Mouse (Mus musculus): ENCODE measurements around the gene Ccdc117.
"Not testable (repeated sequence)": the region's sequence is repeated elsewhere in the genome, so short reads cannot be mapped to it uniquely, and the experiment has no call there.

Ccdc117 gene

DNA sequence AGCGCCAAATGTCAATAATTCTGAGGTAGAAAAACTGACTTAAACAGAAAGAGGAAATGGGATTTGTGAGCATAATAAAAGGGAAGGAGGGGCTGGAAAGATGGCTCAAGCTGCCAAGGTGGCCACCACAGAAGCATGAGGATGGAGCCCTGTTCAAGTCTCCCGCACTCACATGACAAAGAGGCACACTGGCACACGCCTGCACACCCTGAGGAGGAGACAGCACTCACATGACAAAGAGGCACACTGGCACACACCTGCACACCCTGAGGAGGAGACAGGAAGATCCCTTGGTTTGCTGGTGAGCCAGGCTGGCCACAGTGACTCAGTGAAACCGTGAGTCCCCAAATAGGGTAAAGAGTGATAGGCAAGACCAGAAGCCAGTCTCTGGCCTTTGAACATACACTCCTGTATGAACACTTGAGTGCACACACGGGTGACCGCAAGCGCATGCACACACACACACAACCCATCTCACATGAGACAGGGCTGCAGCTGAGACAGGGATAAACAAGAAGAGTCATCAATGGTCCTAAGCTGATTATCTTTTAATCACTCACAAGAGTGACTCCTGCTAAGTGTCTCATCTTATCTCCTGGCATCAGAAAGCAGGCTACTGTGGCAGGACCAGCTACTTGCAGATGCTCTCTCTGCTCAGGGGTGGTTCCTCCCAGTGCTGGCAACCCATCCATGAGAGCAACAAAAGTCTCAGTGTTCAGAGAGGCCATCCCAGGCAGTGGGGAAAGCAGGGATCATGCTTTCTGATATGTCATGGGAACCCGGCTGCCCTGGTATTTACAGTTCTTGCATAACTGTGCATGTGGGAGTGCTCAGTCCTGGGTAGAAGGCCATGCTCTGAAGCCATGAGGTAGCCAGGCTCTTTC, 32.5 kb downstream of the Ccdc117 start:
- peak; percentile 38 to 69 for DNase-seq

DNA sequence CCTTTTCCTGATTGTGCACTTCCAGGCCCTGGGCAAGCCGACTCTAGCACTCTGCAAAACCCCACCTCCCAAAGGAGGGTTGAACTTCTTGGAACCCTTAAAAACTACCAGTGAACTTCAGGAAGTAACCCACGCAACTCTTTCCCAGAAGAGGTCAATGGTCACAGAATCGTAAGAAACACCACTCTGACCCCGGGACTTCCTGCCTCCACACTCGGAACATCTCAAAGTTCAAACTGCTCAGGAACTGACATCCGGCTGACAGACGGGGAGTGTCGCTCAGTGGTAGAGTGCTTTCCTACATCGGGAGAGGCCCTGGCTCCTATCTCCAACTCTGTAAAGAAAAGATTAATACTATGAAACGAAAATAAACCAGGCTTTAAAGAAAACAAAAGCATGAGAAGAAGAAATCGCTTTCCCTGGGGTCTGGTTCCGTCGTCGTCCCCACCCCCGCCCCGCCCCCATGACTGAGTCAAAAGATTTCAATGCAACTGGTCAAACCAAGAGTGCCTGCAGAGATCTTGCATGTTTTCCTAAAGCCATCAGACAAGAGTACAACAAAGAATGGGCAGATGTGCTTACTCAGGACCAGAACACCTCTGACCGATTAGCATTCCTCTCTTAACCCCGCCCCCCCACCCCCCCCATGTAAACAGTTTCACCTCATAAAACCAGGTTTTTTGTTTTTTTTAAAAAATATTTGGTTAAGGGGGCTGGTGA, 36.0 kb downstream of the Ccdc117 start:
- DNase-seq, result peak; percentile 55 to 63

DNA sequence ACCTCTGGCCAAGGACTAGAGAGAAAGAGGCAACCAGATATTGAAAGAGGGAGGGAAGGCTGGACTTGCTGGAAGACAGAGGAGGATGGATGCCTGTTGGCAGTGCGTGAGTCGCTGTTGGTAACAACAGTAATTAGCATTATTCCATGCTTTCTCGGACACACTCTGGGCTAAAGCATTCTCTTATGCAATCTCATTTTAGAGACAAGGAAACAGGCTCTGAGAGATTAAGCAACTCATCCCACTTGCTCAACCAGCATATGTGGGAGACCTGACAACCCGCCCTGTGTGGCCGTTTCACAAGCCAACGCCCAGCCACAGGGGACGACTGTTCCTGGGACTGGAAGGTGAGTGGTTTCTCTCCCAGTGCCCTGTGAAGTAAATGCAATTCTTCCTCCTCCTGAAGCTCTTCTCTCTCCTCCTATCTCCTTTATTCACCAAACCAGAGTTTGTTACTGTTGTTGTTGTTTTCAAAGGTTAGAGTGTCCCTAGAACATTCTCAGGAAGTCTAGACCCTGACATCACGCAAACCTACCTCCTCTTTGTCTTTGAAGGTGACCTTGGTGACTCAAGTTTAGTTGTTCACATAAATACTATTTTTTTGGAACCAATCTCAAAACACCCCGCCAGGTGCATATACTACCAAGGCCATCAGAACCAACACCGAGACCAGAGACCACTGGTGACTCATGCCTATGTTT, 39.5 kb downstream of the Ccdc117 start:
- no peak for DNase-seq

DNA sequence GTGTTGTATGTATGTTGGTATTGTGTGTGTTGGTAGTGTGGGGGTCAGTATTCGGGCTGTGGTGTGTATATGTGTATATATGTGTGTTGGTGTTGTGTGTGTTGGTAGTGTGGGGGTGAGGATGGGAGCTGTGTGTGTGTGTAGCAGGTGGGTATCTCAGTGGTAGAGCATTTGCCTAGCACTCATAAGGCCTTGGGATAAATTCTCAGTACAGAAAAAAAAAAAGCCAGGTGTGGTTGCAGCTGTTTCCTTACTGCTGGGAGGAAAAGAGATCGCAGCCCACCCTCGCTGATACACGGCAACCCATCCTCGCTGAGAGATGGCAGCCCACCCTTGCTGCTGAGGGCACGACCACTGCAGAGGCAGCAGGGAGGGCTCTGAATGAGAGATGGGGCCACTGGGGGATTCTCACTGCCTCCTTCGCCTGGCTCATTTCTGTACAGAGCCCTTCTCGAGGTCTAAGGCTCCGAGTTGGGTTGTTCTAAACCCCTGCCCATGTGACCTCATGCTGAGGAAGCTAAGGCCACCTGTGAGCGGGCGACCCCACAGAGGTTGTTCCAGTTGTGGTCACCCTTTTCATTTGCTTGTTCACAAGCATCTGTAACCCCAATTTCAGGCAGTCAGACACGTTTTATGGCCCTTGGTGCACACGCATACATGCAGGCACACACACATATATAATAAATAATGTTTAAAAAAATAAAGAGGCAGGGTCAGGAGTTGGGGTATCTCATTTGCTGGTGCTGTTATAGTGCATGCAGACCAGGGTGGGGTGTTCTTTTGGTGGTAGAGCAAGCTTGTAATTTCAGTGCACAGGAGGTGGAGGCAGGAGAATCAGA, 40.9 kb downstream of the Ccdc117 start:
- peak; percentile 52 to 75 for DNase-seq

DNA sequence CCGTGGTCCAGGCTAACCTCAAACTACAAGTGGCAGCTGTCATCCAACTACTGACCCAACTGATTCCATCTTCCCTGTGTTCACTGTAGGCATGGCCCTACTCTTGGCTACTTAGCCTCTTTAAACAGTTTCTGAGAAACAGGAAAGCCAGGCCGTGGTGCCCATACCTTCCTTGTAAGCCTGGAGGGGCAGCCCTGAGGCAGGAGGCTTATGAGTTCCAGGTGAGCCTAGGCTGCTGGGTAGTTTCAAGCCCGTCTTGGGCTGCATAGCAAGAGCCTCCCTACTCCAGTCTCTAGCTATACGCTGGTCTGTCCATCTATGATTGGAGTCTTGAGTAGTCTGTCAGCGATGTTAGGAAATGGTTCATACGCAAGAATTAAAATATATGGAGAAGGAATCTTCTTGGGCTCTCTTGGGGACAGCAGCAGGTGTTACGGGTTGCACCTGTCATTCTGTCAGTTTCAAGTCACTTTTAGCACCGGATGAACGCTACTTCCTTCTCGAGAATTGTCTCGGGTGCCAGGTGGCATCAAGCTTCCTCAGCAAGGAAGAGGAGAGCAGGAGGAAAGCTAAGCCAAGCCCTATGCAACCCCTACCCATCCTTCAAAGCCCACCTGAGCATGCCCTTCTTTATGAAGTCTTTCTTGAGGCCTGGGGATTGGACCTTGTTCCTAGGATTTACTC, 41.9 kb downstream of the Ccdc117 start:
- DNase-seq, result peak; percentile 58 to 75

DNA sequence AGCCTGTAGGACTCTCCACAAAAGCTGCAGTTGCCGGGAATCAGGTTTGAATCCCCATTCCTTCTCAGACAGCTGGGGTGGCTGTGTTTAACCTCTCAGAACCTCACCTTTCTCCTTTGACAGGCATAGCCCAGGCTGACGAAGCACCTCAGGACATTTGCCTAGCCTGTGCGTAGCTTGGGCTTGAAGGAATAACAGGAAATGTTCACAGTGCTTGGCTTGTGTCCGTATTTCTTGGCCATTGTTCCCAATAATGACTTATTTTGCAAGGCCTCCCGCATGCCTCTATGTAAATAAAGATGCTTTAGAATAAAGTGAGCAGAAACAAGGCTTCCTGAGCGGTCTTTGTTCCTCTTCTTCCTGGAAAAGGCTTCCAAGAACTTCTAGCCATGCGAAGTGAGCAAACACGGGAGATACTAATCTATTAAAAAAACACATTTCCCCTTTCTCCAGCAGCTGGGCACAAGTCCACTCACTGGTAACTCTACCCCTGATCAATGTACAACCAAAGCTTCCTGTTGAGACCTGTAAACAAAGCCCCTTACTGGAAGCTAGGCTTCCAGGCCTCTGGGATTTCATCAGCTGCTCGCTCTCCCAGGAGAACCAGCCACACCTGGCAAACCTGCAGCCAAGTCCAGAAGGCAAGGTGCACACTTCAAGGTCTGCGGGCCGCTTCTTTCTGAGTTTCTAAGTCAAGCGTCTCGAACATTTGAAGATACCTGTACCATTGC, 42.9 kb downstream of the Ccdc117 start:
- DNase-seq, result no peak

DNA sequence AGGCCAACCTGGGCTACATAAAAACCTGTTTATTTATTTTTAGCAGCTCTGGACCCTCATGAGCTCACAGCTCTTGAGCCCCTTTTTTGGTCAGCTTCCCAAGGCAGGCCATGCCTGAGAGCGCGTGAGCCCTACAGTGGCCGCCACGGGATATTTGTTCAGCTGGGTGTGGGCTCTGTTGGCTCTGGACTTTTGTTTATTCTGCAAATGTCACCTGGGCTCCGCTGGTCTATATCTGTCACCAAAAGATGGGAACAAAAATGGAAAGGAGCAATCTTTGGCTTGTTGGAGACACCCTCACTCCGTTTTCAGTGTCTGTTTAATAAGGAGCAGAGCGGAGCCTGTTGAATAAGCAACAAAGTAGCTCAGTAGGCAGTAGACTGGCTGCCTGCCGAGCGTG, 43.6 kb downstream of the Ccdc117 start:
- no peak for DNase-seq

DNA sequence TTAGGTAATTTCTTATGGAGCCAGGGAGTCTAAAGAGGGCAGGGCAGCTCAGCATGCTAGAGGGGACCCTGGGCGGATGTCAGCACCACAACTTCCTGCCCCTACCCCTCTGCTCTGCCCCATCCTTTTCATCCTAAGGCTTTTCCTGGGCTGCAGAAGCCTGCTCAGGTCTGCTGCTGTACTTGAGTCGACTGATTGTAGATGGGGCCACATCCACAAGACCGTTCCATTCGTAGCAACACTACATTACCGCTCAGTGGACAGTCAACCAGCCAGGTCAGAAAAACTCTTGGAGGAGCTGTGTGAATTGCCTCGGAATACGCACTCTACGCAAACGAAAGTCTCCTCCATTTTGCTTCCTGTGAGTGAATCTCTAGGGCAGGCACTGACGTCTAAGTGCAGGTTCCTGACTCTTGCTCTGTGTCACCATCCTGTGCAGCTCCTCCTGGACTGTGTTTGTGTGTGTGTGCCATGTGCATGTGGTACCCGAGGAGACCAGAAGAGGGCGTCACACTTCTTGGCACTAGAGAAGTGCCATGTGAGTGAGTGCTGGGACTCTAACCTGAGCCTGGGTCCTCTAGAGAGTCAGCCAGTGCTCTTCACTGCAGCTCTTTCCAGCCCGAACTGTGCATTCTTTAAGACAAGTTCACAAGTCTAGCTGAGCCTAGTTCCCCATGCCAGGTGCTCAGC, 45.3 kb downstream of the Ccdc117 start:
- no peak for DNase-seq

DNA sequence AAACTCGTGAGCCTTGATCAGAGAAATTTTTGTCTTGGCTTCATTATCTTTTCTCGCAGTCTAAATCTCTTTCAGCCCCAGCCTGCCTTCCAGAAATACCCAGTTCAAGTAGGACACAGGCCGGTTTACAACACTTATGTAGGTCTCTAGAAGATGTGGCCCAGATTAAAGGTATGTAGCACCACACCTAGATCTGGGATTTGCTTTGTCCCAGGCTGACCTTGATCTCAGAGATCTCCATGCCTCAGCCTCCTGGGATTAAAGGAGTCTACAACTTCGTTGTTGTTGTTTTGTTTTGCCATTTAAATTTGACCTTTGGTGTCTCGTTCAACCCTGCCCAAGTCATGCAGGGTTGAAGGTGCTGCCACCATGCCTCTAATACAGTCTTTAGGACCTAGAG, 46.1 kb downstream of the Ccdc117 start:
- no peak for DNase-seq

DNA sequence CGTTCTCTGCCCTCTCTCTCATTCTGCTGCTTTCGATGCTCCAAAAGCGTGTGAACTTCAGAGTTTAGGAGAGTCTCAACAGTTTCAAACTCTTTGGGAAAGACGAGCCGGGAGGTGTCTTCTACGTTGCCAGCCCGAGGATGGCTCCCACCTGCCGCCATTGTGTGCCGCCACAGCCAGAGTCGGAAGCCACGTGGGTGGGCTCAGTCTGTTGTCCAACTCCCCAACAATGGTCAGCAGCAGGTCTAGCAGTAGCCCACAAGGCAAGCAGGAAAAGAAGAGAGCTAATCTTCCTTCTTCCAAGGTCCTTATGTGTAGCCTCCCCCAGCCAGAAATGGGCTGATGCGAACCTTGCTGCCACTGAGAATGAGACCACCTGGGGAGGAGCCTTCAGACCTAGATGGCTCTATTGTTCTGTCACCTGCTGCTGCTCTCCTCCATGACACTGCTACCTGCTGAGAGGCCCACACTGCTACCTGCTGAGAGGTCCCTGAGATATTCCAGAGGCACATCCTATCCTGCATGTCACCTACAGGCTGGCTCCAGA, 46.6 kb downstream of the Ccdc117 start:
- DNase-seq, result no peak

DNA sequence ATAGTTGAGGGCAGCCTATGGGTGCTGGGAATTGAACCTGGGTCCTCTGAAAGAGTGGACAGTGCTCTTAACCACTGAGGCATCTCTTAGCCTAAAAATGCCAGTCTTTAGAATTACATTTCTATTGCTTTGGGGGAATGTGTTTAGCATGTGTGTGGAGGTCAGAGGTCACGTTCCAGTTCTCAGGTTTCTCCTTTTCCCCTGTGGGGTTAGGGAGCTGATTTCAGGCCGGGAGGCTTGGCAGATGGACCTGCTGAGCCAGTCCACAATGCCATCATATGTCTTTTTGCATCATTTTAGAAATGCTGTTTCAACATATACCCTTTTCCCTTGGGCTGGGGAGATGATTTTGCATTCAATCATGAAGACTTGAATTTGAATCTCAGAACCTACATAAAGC, 48.1 kb downstream of the Ccdc117 start:
- DNase-seq, result no peak

DNA sequence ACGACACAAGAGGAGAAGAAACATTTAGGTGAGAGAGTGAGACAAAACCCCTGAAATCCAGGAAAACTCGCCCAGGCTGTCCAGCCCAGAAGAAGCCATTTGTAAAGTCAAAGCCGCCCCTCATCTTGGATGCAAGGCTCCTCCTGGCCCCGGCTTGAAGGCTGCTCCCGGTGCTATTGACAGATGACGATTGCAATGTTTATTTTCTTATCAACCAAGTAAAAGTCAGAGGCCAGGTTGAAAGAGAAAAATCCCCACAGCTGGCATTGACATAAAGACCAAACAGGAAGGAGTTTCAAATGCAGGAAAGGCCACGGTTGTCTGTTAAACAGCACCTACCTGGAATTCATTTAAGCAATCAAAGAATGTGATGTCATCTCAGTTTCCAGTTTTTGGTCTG, 50.1 kb downstream of the Ccdc117 start:
- no peak for DNase-seq

DNA sequence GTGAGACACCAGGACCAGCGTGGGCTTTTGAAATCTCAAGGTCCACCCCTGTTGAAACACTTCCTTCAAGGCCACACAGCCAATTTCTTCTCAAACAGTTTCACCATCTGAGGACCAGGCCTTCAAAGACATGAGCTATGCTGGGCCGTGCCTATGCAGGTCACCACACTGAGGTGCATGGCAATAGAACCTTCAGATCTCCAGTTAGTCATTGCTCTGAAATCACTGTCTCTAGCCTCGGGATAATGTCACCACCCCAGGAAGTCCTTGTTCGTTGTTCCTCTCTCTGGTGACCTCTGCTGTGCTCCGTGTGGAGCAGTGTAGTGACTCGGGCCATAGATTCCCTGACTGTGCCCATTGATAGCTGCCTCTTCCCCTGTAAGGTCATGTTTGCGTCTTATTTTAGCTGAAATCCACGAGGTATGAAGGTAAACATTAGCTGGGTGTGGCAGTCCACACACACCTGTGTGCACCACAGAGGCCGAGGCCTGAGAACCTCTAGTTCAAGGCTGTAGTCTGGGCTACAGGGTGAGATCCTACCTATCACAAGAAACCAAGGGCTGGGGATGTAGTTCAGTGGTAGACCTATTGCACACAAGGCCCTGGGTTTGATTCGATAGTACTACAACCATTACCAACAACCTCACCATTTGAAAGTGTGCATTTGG, 50.9 kb downstream of the Ccdc117 start:
- no peak for DNase-seq

DNA sequence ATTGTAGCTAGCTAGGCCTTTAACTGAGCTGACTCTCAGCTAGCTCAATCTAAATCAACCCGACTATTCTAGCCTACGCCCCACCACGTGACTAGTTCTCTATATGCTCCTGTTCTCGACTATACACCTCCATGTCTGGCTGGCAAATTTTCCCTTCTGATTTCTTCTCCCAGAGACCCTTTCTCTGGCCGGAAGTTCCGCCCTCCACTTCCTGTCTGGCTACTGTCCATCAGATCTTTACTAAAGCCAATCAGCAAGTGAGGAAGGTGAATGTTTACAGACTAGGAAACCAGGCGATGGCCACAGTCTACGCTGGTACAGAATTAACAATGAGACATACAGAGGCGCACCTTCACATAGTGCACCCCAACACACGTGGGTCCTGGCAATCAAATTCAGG, 52.6 kb downstream of the Ccdc117 start:
- not testable (repeated sequence) for DNase-seq

DNA sequence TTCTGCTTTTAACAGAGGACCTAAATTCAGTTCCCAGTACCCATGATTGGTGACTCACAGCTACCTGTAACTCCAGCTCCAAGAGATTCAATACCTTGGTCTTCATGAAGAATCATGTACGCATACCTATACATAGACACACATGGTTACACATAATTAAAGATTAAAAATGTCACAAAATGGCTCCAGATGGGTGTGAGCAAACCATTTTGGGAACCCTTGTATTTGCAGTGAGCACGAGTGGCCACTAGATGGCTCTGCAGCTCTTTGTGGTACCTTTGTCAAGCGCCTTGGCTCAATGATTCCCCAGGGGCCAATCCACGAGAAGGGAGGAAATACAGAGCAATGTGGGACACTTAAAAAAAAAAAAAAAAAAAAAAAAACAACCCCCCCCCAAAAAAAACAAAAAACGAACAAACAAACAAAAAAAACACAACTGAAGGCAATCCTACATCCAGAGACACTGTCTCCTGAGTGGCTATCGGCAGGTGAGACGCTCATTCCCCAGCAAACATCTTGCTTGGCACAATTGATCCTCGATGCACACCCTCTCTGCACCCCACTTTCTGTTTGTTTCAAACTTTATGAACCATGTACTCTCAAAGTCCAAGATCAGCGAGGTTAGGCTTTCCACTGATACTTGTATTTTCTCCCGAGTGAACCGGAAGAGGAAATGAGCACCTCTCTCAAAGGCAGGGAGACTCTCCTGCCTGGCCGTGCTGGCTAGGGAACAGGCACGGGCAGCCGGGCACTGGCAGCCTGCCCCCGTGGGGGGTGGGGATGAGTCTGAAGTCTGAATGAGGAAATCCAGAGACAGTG, 56.6 kb downstream of the Ccdc117 start:
- DNase-seq, result peak; percentile 84

DNA sequence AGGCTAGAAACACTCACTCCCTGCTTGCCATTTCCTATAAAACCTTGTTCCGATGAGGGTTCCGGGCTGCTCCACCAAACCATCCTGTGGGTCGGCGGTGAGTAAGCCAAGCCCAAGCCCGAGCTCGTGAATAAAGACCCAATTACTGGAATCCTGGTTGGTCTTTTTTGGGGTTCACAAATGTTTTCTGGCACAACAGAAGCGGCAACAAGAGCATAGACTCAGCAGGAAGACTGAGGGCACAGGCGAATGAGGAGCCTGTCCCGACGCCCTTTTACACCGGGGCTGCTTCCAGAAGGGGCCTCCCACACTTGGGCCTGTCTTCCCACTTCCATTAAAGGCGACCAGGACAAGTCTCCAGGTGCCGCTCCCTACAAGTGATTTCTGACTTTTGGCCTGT, 59.4 kb downstream of the Ccdc117 start:
- no peak for DNase-seq

All from thymus, postnatal 36 days (tissue).